Mouse (Mus musculus) C2C12 (cell line): Measurements from ENCODE around the gene Cyb5b.

Experiments
- CEBPB ChIP-seq: IDR thresholded peaks from one replicate; pipeline ENCODE4 v1.6.1; 2011; ENCODE audit warnings: low read depth, mild to moderate bottlenecking, control low read depth, moderate library complexity
- CTCF ChIP-seq: IDR thresholded peaks from one replicate; pipeline ENCODE4 v1.5.1; 2011; ENCODE audit not compliant: control insufficient read depth, insufficient read depth, insufficient read length
- MAX ChIP-seq: IDR thresholded peaks from one replicate; pipeline ENCODE4 v1.6.1; 2011; ENCODE audit warnings: mild to moderate bottlenecking, control low read depth

- TF ChIP-seq MAX: no peak
- no peak for TF ChIP-seq CTCF
- no peak for TF ChIP-seq CEBPB
Observed at GRCm38 (mm10) chr8:107139704-107140470, 10.6 kb upstream of the Cyb5b start.
